Mouse (Mus musculus) MEL (cell line): Measurements from ENCODE around the gene Taf1a. TPM values are rescaled to one million over a fixed set of nuclear protein-coding genes. Genes with fewer than 3 reads are reported as not detected.
A peak's percentile ranks its signal among the peaks of the same experiment; 100 is the strongest.

Experiments used
- DNase-seq: peaks from one replicate; pipeline ENCODE4 v3.0.0; 2011; ENCODE audit warnings: low read depth, low spot score
- H3K27ac ChIP-seq: 2 replicates; pipeline ENCODE4 v1.5.1; 2012; ENCODE audit warnings: low read depth, mild to moderate bottlenecking, control low read depth, low read length, moderate library complexity; ENCODE audit not compliant: control insufficient read depth
- H3K27me3 ChIP-seq, 2 experiments: fragments of 150-350 bp in 1 of 2; sonication (generic) in 1 of 2; 2 replicates each; pipeline ENCODE4 v1.6.1; 2012; ENCODE audit warnings: low read length in 2 of 2, mild to moderate bottlenecking in 2 of 2, improper control_type of control experiment in 1 of 2, moderate library complexity in 1 of 2; ENCODE audit not compliant: insufficient read depth in 2 of 2, control insufficient read depth in 1 of 2
- H3K36me3 ChIP-seq, 2 experiments: 2 replicates each; pipeline ENCODE4 v1.6.1; 2012 to 2014; ENCODE audit warnings: low read length in 2 of 2, improper control_type of control experiment in 1 of 2, inconsistent platforms in 1 of 2, mild to moderate bottlenecking in 1 of 2; ENCODE audit not compliant: insufficient read depth in 2 of 2, control insufficient read depth in 1 of 2
- H3K4me1 ChIP-seq, 2 experiments: fragments of 150-350 bp in 1 of 2; sonication (generic) in 1 of 2; 2 replicates each; pipeline ENCODE4 v1.6.1; 2012; ENCODE audit warnings: low read length in 2 of 2, improper control_type of control experiment in 1 of 2, mild to moderate bottlenecking in 1 of 2; ENCODE audit not compliant: insufficient read depth in 2 of 2, control insufficient read depth in 1 of 2
- H3K4me3 ChIP-seq, 2 experiments: fragments of 150-350 bp in 1 of 2; sonication (generic) in 1 of 2; 2 replicates each; pipeline ENCODE4 v1.5.1; 2012; ENCODE audit warnings: low read depth in 2 of 2, low read length in 2 of 2, mild to moderate bottlenecking in 2 of 2, moderate library complexity in 2 of 2, control low read depth in 1 of 2, improper control_type of control experiment in 1 of 2; ENCODE audit not compliant: control insufficient read depth in 1 of 2, insufficient read depth in 1 of 2
- H3K79me2 ChIP-seq: 2 replicates; pipeline ENCODE4 v1.6.1; 2012; ENCODE audit warnings: mild to moderate bottlenecking, low read length, moderate library complexity; ENCODE audit not compliant: control insufficient read depth, poor library complexity, insufficient read depth
- H3K9ac ChIP-seq: 2 replicates; pipeline ENCODE4 v1.6.1; 2012; ENCODE audit warnings: low read depth, mild to moderate bottlenecking, control low read depth, low read length, moderate library complexity; ENCODE audit not compliant: control insufficient read depth, poor library complexity, severe bottlenecking
- H3K9me3 ChIP-seq: fragments of 150-350 bp; sonication (generic); replicated peaks from 2 replicates; pipeline ENCODE4 v1.6.1; 2012; ENCODE audit warnings: mild to moderate bottlenecking, low read length, improper control_type of control experiment, moderate library complexity; ENCODE audit not compliant: insufficient read depth
- CHD1 ChIP-seq: IDR thresholded peaks from 2 replicates; pipeline ENCODE4 v1.6.1; 2012; ENCODE audit warnings: low read depth, mild to moderate bottlenecking, inconsistent platforms, low read length, improper control_type of control experiment
- CHD2 ChIP-seq: IDR thresholded peaks from 2 replicates; pipeline ENCODE4 v1.6.1; 2011; ENCODE audit warnings: low read length, improper control_type of control experiment
- CTCF ChIP-seq, 3 experiments: IDR thresholded peaks in 2 of 3; conservative IDR thresholded peaks in 1 of 3; 2 replicates each; pipeline ENCODE4 v1.5.1; 2011 to 2012; ENCODE audit warnings: low read length in 3 of 3, low read depth in 2 of 3, mild to moderate bottlenecking in 2 of 3, improper control_type of control experiment in 1 of 3, inconsistent platforms in 1 of 3, mixed read lengths in 1 of 3, moderate library complexity in 1 of 3; ENCODE audit not compliant: control insufficient read depth in 1 of 3, insufficient read depth in 1 of 3, poor library complexity in 1 of 3, severe bottlenecking in 1 of 3
- E2F4 ChIP-seq: IDR thresholded peaks from 2 replicates; pipeline ENCODE4 v1.6.1; 2011; ENCODE audit warnings: low read depth, low read length, improper control_type of control experiment, borderline replicate concordance
- ELF1 ChIP-seq: IDR thresholded peaks from 2 replicates; pipeline ENCODE4 v1.6.1; 2014; ENCODE audit warnings: low read depth, mild to moderate bottlenecking, inconsistent platforms, low read length, improper control_type of control experiment, moderate library complexity
- EP300 ChIP-seq, 2 experiments: IDR thresholded peaks; 2 replicates each; pipeline ENCODE4 v1.6.1; 2011; ENCODE audit warnings: improper control_type of control experiment in 2 of 2, low read length in 2 of 2, low read depth in 1 of 2, mild to moderate bottlenecking in 1 of 2
- ETS1 ChIP-seq: IDR thresholded peaks from 2 replicates; pipeline ENCODE4 v1.6.1; 2012; ENCODE audit warnings: low read depth, mild to moderate bottlenecking, inconsistent platforms, low read length, improper control_type of control experiment, moderate library complexity
- GATA1 ChIP-seq: IDR thresholded peaks from 2 replicates; pipeline ENCODE4 v1.6.1; 2011; ENCODE audit warnings: low read depth, low read length, improper control_type of control experiment
- MAFK ChIP-seq: IDR thresholded peaks from 2 replicates; pipeline ENCODE4 v1.6.1; 2011; ENCODE audit warnings: low read depth, mild to moderate bottlenecking, low read length, improper control_type of control experiment, borderline replicate concordance
- MXI1 ChIP-seq: IDR thresholded peaks from 2 replicates; pipeline ENCODE4 v1.6.1; 2011; ENCODE audit warnings: mild to moderate bottlenecking, low read depth, low read length, improper control_type of control experiment
- MYB ChIP-seq: IDR thresholded peaks from 2 replicates; pipeline ENCODE4 v1.6.1; 2011; ENCODE audit warnings: mild to moderate bottlenecking, low read depth, low read length, improper control_type of control experiment
- MYC ChIP-seq: IDR thresholded peaks from 2 replicates; pipeline ENCODE4 v1.6.1; 2011; ENCODE audit warnings: low read depth, mild to moderate bottlenecking, low read length, improper control_type of control experiment, moderate library complexity
- NRF1 ChIP-seq: IDR thresholded peaks from 2 replicates; pipeline ENCODE4 v1.6.1; 2014; ENCODE audit warnings: low read depth, mild to moderate bottlenecking, inconsistent platforms, low read length, improper control_type of control experiment, moderate library complexity; ENCODE audit not compliant: poor library complexity, insufficient read depth, severe bottlenecking
- POLR2A ChIP-seq, 2 experiments: IDR thresholded peaks; 2 replicates each; pipeline ENCODE4 v1.6.1; 2011 to 2012; ENCODE audit warnings: low read length in 2 of 2, mild to moderate bottlenecking in 2 of 2, control low read depth in 1 of 2, improper control_type of control experiment in 1 of 2, low read depth in 1 of 2, moderate library complexity in 1 of 2; ENCODE audit not compliant: control insufficient read depth in 1 of 2, insufficient read depth in 1 of 2, poor library complexity in 1 of 2
- POLR2AphosphoS2 ChIP-seq: IDR thresholded peaks from 2 replicates; pipeline ENCODE4 v1.6.1; 2011; ENCODE audit warnings: low read length, improper control_type of control experiment
- RAD21 ChIP-seq: IDR thresholded peaks from 2 replicates; pipeline ENCODE4 v1.6.1; 2011; ENCODE audit warnings: mild to moderate bottlenecking, low read depth, low read length, improper control_type of control experiment
- RCOR1 ChIP-seq: IDR thresholded peaks from 2 replicates; pipeline ENCODE4 v1.6.1; 2012; ENCODE audit warnings: low read depth, mild to moderate bottlenecking, inconsistent platforms, low read length, improper control_type of control experiment
- SMC3 ChIP-seq: IDR thresholded peaks from 2 replicates; pipeline ENCODE4 v1.6.1; 2011; ENCODE audit warnings: low read depth, low read length, improper control_type of control experiment
- TBP ChIP-seq: IDR thresholded peaks from 2 replicates; pipeline ENCODE4 v1.8.0; 2011; ENCODE audit warnings: low read depth, low read length, improper control_type of control experiment
- TCF12 ChIP-seq: IDR thresholded peaks from 2 replicates; pipeline ENCODE4 v1.6.1; 2014; ENCODE audit warnings: low read depth, mild to moderate bottlenecking, inconsistent platforms, low read length, improper control_type of control experiment, moderate library complexity
- UBTF ChIP-seq: IDR thresholded peaks from 2 replicates; pipeline ENCODE4 v1.6.1; 2012; ENCODE audit warnings: low read depth, mild to moderate bottlenecking, inconsistent platforms, low read length, improper control_type of control experiment, moderate library complexity, borderline replicate concordance; ENCODE audit not compliant: insufficient read depth
- USF1 ChIP-seq: IDR thresholded peaks from 2 replicates; pipeline ENCODE4 v1.6.1; 2014; ENCODE audit warnings: low read depth, mild to moderate bottlenecking, inconsistent platforms, low read length, improper control_type of control experiment, moderate library complexity
- ZC3H11A ChIP-seq: IDR thresholded peaks from 2 replicates; pipeline ENCODE4 v1.6.1; 2012; ENCODE audit warnings: low read depth, mild to moderate bottlenecking, inconsistent platforms, low read length, improper control_type of control experiment
- ZMIZ1 ChIP-seq: IDR thresholded peaks from 2 replicates; pipeline ENCODE4 v1.6.1; 2012; ENCODE audit warnings: low read depth, mild to moderate bottlenecking, inconsistent platforms, low read length, improper control_type of control experiment, moderate library complexity
- ZNF384 ChIP-seq: IDR thresholded peaks from 2 replicates; pipeline ENCODE4 v1.6.1; 2012; ENCODE audit warnings: low read depth, mild to moderate bottlenecking, inconsistent platforms, low read length, improper control_type of control experiment
- polyA plus RNA-seq, 2 experiments: library from polyadenylated mRNA; stranded (reverse) in 1 of 2; unstranded in 1 of 2; fragments of >175 nt in 1 of 2; fragments of >200 nt in 1 of 2; gene quantifications; 2 replicates each; pipeline versions ENCODE4 v1.2.1 to v1.2.4; 2012; ENCODE audit warnings: low replicate concordance in 2 of 2, low read depth in 1 of 2; ENCODE audit not compliant: insufficient read length in 2 of 2, insufficient read depth in 1 of 2, missing spikeins in 1 of 2
- total RNA-seq: library from RNA; depleted of rRNA; stranded (reverse); fragments of 300-350 nt; gene quantifications from 2 replicates; pipeline ENCODE4 v1.2.3, GENCODE M21; 2012

Taf1a gene
- total and polyA plus RNA-seq, 3 experiments, result 21.5 to 23.8 TPM; not detected in 1

DNA sequence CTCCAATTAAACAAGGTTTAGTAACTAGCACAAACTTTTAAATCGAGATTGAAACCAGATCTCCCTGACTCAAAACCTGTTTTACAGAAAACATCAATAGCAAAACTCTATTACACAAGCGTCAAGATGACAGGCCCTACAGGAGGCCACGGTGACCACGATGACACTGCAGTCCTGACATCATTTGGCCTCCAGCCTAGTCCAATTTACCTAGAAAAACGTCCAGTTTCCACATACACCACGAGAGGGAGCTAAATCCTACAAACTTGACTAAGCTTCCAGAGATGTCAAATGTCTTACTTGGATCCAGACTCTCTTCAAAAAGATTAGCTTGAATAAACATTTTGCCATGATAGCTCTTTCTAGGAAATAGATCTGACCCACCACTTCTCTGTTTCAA lies 38.9 kb upstream of the Taf1a start:
- H3K9me3 ChIP-seq, result no peaks in the 10 kb centered on the region
- no peak overlapping the region for H3K27ac ChIP-seq
- peaks cover 0 to 5% of the 10 kb centered on the region in 2 experiments; a peak in 1 of 4 replicates for H3K4me1 ChIP-seq
- H3K9ac ChIP-seq, result no peak overlapping the region
- no peak for TF ChIP-seq CHD1
- no peak for TF ChIP-seq MYB
- TF ChIP-seq MXI1, result 0 out of 2 replicates have a peak, but pooled peaks have one; percentile 34
- TF ChIP-seq UBTF, result no peak
- peak; percentile 78 for TF ChIP-seq SMC3
- peak; percentile 73 for TF ChIP-seq RAD21
- peak; percentile 10 to 83 (median 59); a peak in 5 of 6 replicates for TF ChIP-seq CTCF (IDR thresholded peaks at IDR 0.05 in 2 of 3, conservative IDR thresholded peaks at IDR 0.05 in 1 of 3; ENCODE audit: control insufficient read depth in 1 of 3, insufficient read depth in 1 of 3, low read depth in 2 of 3, low read length in 3 of 3, poor library complexity in 1 of 3, severe bottlenecking in 1 of 3)
- TF ChIP-seq MYC, result 0 out of 2 replicates have a peak, but pooled peaks have one; percentile 39
- no peak for TF ChIP-seq MAFK
- peak; percentile 73 for TF ChIP-seq ETS1
- TF ChIP-seq ZNF384, result no peak
- TF ChIP-seq ZC3H11A, result peak; percentile 49
- TF ChIP-seq EP300 (IDR thresholded peaks at IDR 0.05; ENCODE audit: low read depth in 1 of 2, low read length in 2 of 2), result peak in 1 of 2 experiments; percentile 25; a peak in 1 of 4 replicates
- no peak for TF ChIP-seq E2F4
- H3K27me3 ChIP-seq, result no peaks in the 10 kb centered on the region
- H3K79me2 ChIP-seq, result peaks cover 3% of the 10 kb centered on the region; the same call in 1 of the 2 replicates
- H3K36me3 ChIP-seq, result no peaks in the 10 kb centered on the region; a peak in 1 of 4 replicates
- DNase-seq, result peak; percentile 92
- H3K4me3 ChIP-seq, result no peak overlapping the region

DNA sequence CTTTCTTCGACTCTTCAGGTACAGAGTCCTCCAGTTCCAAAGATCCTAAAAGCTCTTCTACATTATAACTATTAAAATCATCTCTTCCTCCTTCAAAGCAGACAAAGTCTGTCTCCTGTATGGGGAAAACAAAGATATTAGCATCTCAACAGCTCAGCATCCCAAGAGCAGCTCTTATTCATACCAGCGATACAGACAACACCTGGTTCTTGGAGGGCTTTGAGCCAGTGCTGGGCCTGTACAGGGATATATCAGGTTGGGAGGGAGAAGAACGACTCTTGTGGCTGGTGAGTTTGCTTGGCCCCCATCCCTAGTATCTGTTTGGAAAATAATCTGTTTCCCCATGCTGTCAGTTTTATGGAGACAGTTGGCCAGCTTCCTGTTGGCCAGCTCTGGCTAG lies 29.9 kb upstream of the Taf1a start:
- Histone ChIP-seq H3K36me3 (peaks cover 0 to 19% of the 10 kb centered on the region in 2 experiments; a peak in 2 of 4 replicates), H3K4me3 (no peak overlapping the region), H3K27me3 (no peaks in the 10 kb centered on the region), H3K27ac (no peak overlapping the region), H3K9me3 (no peaks in the 10 kb centered on the region), H3K9ac (no peak overlapping the region), H3K4me1 (peaks cover 3 to 16% of the 10 kb centered on the region in 2 experiments; a peak in 3 of 4 replicates), H3K79me2 (no peaks in the 10 kb centered on the region)
- TF ChIP-seq POLR2A (IDR thresholded peaks at IDR 0.05; ENCODE audit: control insufficient read depth in 1 of 2, insufficient read depth in 1 of 2, low read depth in 1 of 2, low read length in 2 of 2, poor library complexity in 1 of 2) (no peak), TCF12 (no peak), CHD2 (no peak), RAD21 (no peak), POLR2AphosphoS2 (no peak), NRF1 (no peak), RCOR1 (no peak), TBP (no peak), ELF1 (no peak), GATA1 (no peak), ZMIZ1 (no peak), USF1 (no peak)
- DNase-seq, result no peak
